In genomic region chr2:38183881-38184280, GRCm38 (mm10) we compare ENCODE assay signal across 22 mouse cellular contexts.
"Had no signal": no experiment of that assay in that cellular context is flagged by ENCODE, and none has a peak within 500 bp of the region (broad histone marks: within the 10 kb centered on the region; RNA-seq: fewer than 3 reads in every experiment).

No protein-coding gene starts in this region.

- H3K36me3 ChIP-seq: intestine, embryonic 15.5 days; kidney, embryonic 15.5 days; limb, embryonic 13.5 days; lung, embryonic 15.5 days; midbrain, embryonic 12.5 days; neural tube, embryonic 13.5 days had no signal

- H3K9ac ChIP-seq: intestine, embryonic 15.5 days; kidney, embryonic 15.5 days; limb, embryonic 13.5 days; lung, embryonic 15.5 days; midbrain, embryonic 12.5 days; neural tube, embryonic 13.5 days had no signal

- ATAC-seq: intestine, embryonic 15.5 days; midbrain, embryonic 16.5 days had no signal

- DNase-seq: kidney, adult 11 months; kidney, adult 8-10 months; kidney, postnatal 10 days; kidney, postnatal 36 days; layer of hippocampus, postnatal 36 days; lung, adult 18-20 months; lung, postnatal 10 days; lung, postnatal 36 days; retina, postnatal 1 day; right cerebral cortex, postnatal 25 days; thymus, adult 2 months; thymus, postnatal 14 days had no signal

- H3K27ac ChIP-seq: intestine, embryonic 15.5 days; kidney, embryonic 15.5 days; left cerebral cortex, adult 2 months; limb, embryonic 13.5 days; lung, embryonic 15.5 days; midbrain, embryonic 12.5 days; neural tube, embryonic 13.5 days had no signal

- H3K27me3 ChIP-seq: intestine, embryonic 15.5 days; kidney, embryonic 15.5 days; limb, embryonic 13.5 days; lung, embryonic 15.5 days; megakaryocyte, embryonic 14.5 days; neural tube, embryonic 13.5 days had no signal

- H3K4me1 ChIP-seq: intestine, embryonic 15.5 days; kidney, embryonic 15.5 days; lung, embryonic 15.5 days; neural tube, embryonic 13.5 days had no signal

- H3K4me2 ChIP-seq: intestine, embryonic 15.5 days; kidney, embryonic 15.5 days; limb, embryonic 13.5 days; lung, embryonic 15.5 days; midbrain, embryonic 12.5 days; neural tube, embryonic 13.5 days had no signal

- H3K4me3 ChIP-seq: intestine, embryonic 15.5 days; kidney, embryonic 15.5 days; left cerebral cortex, adult 2 months; limb, embryonic 13.5 days; lung, embryonic 15.5 days; megakaryocyte, embryonic 14.5 days; midbrain, embryonic 12.5 days; myocyte; neural tube, embryonic 13.5 days had no signal

- H3K9me3 ChIP-seq: intestine, embryonic 15.5 days; kidney, embryonic 15.5 days; limb, embryonic 13.5 days; lung, embryonic 15.5 days; megakaryocyte, embryonic 14.5 days; midbrain, embryonic 12.5 days; neural tube, embryonic 13.5 days had no signal
